Mouse (Mus musculus) hindbrain, embryonic 16.5 days (tissue): ENCODE measurements around the gene Zfp683. TPM values are rescaled to one million over a fixed set of nuclear protein-coding genes. Genes with fewer than 3 reads are reported as not detected.

Source experiments
- ATAC-seq: fragments of 200-750 bp; cut with Nextera tagmentation; 2 replicates; pipeline ENCODE4 v1.8.0; 2017; ENCODE audit warnings: moderate TSS enrichment, moderate library complexity
- H3K27ac ChIP-seq: fragments of 300-500 bp; sonication (generic); 2 replicates; pipeline ENCODE4 v1.5.1; 2014; ENCODE audit warnings: low read depth, mild to moderate bottlenecking, control low read depth, low read length, moderate library complexity
- H3K27me3 ChIP-seq: fragments of 300-500 bp; sonication (generic); replicated peaks from 2 replicates; pipeline ENCODE4 v1.6.1; 2014; ENCODE audit warnings: low read length; ENCODE audit not compliant: control insufficient read depth, insufficient read depth
- H3K36me3 ChIP-seq: fragments of 300-500 bp; sonication (generic); 2 replicates; pipeline ENCODE4 v1.6.1; 2014; ENCODE audit warnings: mild to moderate bottlenecking, low read length, moderate library complexity, mixed read lengths; ENCODE audit not compliant: control insufficient read depth, insufficient read depth
- H3K4me1 ChIP-seq: fragments of 300-500 bp; sonication (generic); 2 replicates; pipeline ENCODE4 v1.6.1; 2014; ENCODE audit warnings: low read depth, low read length; ENCODE audit not compliant: control insufficient read depth, insufficient read depth
- H3K4me2 ChIP-seq: fragments of 300-500 bp; sonication (generic); 2 replicates; pipeline ENCODE4 v1.6.1; 2014; ENCODE audit warnings: mild to moderate bottlenecking, low read length, control low read depth, moderate library complexity
- H3K4me3 ChIP-seq: fragments of 300-500 bp; sonication (generic); 2 replicates; pipeline ENCODE4 v1.5.1; 2014; ENCODE audit warnings: mild to moderate bottlenecking, low read length, control low read depth, moderate library complexity
- H3K9ac ChIP-seq: fragments of 300-500 bp; sonication (generic); 2 replicates; pipeline ENCODE4 v1.6.1; 2014; ENCODE audit warnings: low read depth, mild to moderate bottlenecking, control low read depth, low read length, moderate library complexity
- H3K9me3 ChIP-seq: fragments of 300-500 bp; sonication (generic); 2 replicates; pipeline ENCODE4 v1.6.1; 2014; ENCODE audit warnings: mild to moderate bottlenecking, low read length, moderate library complexity; ENCODE audit not compliant: control insufficient read depth
- WGBS: fragments of 180-500 bp; shearing (Covaris S2); extraction: QIAGEN DNeasy Blood & Tissue Kit; methylation state at CpG from one replicate; pipeline ENCODE4 v1.1.7; 2014; 5-methylcytosine and 5-hydroxymethylcytosine counted together
- polyA plus RNA-seq: library from polyadenylated mRNA; unstranded; fragments of >200 nt; fragmentation: Nextera tagmentation; extraction: Ambion mirVana; gene quantifications from 2 replicates; pipeline ENCODE4 v1.2.1, GENCODE M21; 2015

The Zfp683 gene
- polyA plus RNA-seq, 1 experiment from 2014 or later: not detected

DNA sequence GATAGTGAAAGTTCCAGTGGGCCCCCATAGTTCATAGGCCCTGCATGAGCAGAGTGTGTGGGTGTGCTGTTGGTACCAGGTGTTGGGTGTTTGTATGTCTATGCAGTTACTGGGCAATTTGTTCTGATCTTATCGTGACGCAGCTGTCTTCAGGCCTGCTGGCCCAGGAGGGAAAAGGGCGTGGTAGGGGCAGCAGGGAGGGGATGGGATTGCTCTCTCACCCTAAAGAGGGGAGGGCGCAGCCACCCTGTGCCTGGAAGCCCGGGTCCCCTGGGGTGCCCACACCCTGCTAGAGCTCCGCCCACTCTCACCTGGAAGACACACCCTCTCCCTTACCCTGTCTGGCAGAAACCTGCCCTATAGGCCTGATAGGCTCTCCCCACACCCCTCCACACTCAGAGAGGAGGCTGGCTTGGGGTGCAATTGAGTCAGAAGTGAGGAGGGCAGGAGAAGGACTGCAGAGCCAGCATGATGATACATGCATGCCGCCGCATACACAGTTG, 8.4 kb downstream of the Zfp683 start:
- no peak overlapping the region for H3K27ac ChIP-seq
- no peak overlapping the region for H3K9ac ChIP-seq
- no peak overlapping the region for H3K4me2 ChIP-seq
- H3K36me3 ChIP-seq: no peaks in the 10 kb centered on the region
- WGBS: 54% methylated on average over 8 of the region's 8 CpGs
- H3K4me1 ChIP-seq: no peaks in the 10 kb centered on the region
- no peak for ATAC-seq
- no peaks in the 10 kb centered on the region for H3K9me3 ChIP-seq
- no peak overlapping the region for H3K4me3 ChIP-seq
- peaks cover 8% of the 10 kb centered on the region for H3K27me3 ChIP-seq

DNA sequence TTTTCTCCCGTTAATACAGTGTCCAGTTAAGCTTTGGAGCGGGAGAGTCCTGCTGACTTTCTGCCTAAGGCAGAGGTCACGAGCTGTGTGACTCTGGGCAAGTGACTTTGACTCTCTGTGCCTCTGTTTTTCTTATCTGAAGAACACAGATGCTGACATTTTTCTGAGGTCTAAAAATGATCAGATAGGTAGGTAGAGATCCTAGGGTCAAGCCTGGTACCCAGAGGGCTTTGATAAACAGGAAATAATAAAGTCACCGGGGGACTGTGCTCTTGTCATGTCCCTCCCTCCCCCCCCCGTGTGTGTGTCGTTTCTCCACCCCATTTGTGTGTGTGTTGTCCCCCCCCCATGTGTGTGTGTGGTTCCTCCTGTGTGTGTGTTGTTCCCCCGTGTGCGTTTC, 8.9 kb downstream of the Zfp683 start:
- 77% methylated on average over 8 of the region's 8 CpGs for WGBS
- H3K27me3 ChIP-seq: peaks cover 8% of the 10 kb centered on the region
- no peaks in the 10 kb centered on the region for H3K36me3 ChIP-seq

DNA sequence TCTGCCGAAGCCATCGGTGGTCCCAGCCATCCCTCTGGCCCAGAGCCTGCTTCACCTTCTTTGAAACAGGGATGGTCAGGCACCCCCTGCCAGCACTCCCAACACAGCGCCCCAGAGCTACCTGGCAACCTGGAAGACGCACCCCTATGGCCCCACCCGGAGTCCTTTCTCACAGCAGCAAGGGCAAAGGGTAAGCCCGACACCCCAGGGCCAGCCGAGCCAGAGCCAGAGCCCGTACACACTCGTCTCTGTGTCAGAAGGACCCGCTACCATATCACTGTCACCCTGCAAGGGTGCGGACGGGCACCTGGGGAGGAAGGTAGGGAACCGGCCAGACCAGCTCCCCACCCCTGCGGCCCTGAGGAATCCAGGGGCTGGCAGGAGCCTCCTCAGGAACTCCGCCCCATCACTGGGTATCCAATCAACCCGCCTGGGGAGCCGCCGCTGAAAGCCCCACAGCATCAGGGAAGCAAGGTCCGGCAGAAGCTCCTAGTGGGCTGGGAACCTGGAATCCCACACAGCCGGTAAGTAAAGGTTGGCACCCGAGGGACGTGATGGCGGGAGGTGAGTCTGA, 11.9 kb downstream of the Zfp683 start:
- Histone ChIP-seq H3K27me3 (peaks cover 8% of the 10 kb centered on the region), H3K9ac (no peak overlapping the region; the same call in 1 of the 2 replicates), H3K4me3 (no peak overlapping the region), H3K27ac (no peak overlapping the region), H3K36me3 (no peaks in the 10 kb centered on the region), H3K4me2 (no peak overlapping the region), H3K4me1 (no peaks in the 10 kb centered on the region), H3K9me3 (no peaks in the 10 kb centered on the region)
- no peak for ATAC-seq
- 27% methylated on average over 23 of the region's 23 CpGs for whole genome bisulfite sequencing

More for the DNA sequence above, 8.9 kb downstream of the Zfp683 start:
- no peak overlapping the region for H3K4me3 ChIP-seq
- H3K9ac ChIP-seq: no peak overlapping the region
- H3K4me1 ChIP-seq: no peaks in the 10 kb centered on the region
- H3K27ac ChIP-seq: no peak overlapping the region
- H3K9me3 ChIP-seq: no peaks in the 10 kb centered on the region
- no peak overlapping the region for H3K4me2 ChIP-seq
- ATAC-seq: no peak

DNA sequence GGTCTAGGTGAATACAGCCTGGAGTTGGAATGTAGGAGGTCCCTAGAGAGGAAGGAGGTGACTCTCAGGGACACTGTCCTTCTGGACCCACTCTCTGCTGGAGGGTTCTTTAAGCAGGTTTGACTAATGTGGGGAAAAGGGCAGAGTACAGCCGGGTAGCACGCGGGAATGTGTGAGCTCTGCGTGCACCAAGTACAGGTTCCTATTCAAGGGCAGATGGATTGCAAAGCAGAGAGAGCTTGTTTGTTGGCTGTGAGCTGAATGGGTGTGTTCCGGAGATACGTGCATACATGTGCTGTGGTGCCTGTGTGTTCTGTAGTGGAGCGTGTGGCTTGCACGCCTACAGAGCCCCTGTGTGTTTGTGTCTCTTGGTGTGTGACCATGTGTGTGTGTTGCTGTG, 13.7 kb downstream of the Zfp683 start:
- Histone ChIP-seq H3K36me3 (no peaks in the 10 kb centered on the region), H3K4me2 (no peak overlapping the region), H3K27ac (no peak overlapping the region), H3K9me3 (no peaks in the 10 kb centered on the region), H3K27me3 (peaks cover 8% of the 10 kb centered on the region), H3K4me1 (no peaks in the 10 kb centered on the region), H3K4me3 (no peak overlapping the region), H3K9ac (no peak overlapping the region)
- WGBS: 93% methylated on average over 8 of the region's 8 CpGs
- no peak for ATAC-seq

DNA sequence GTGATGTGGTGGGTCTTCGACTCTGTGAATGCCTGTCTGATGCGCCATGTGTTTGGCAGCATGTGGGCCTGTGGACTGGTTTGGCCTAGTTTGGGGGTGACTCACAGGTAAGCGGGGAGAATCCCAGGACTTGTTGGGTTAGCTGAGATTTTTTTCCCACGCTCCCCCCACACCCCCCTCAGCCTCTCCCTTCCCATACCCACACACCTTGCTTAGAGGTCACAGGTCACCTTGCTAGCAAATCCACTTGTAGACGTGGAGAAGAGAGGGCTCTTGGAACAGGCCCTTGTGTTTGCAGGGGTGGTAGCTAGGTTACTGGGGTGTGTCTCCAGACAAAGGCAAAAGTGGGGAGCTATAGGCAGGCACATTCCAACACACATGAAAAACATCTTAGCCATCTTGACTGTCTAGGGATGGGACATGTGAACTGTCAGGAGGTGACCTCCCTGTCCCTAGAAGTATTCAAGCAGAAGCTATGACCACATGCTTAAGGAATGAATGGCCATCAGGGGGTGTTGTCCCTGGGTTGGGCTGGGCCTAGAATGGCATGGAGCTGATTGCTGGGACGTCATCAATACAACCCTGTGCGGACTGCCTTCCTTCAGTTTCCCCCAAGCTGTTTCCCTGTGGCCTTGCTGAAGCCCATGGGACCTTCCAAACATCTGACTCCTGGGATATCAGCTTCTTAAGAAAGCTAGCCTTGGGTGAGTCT, 14.4 kb downstream of the Zfp683 start:
- no peaks in the 10 kb centered on the region for H3K36me3 ChIP-seq
- H3K4me1 ChIP-seq: no peaks in the 10 kb centered on the region
- H3K4me2 ChIP-seq: no peak overlapping the region
- H3K27ac ChIP-seq: no peak overlapping the region
- no peaks in the 10 kb centered on the region for H3K9me3 ChIP-seq
- no peak overlapping the region for H3K9ac ChIP-seq
- H3K27me3 ChIP-seq: peaks cover 8% of the 10 kb centered on the region
- no peak for ATAC-seq
- no peak overlapping the region for H3K4me3 ChIP-seq
- 90% methylated on average over 7 of the region's 7 CpGs for WGBS

DNA sequence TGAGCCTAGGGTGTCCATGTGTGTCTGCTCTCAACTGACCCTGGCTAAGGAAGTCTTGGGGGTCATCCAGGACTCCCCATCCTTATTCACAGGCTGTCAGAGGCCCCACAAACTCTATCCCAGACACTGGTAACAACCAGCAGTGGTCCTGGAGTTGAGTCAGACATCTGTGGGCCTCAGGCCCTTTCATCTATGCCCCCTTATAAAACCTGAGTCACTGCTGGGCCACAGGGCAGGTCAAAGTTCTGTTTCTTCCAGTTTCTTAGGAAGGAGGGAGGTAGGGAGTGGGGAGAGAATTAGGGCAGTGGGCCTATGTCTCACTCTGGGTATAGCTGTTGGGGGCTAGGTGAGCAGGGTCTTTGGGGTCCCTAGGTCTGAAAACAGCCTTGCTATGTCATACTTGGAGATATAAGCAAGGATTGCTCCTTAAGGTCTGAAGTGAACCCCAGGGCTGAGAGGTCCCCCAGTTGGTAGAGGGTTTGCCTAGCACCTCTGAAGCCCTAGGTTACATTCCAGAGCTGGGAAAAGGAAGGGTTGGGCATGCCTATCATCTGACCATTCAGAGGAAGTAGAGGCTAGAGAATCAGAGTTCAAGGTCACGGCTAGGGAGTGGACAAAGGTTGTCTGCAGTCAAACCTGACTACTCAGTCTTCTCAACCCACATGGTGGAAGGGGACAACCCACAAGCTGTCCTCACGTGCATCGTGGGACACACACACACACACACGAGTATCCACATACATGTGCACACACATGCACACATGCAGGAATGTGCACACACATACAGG, 15.3 kb downstream of the Zfp683 start:
- no peak overlapping the region for H3K4me2 ChIP-seq
- H3K36me3 ChIP-seq: no peaks in the 10 kb centered on the region
- H3K9me3 ChIP-seq: no peaks in the 10 kb centered on the region
- H3K27me3 ChIP-seq: peaks cover 8% of the 10 kb centered on the region
- H3K4me3 ChIP-seq: no peak overlapping the region
- ATAC-seq: no peak
- no peaks in the 10 kb centered on the region for H3K4me1 ChIP-seq
- H3K27ac ChIP-seq: no peak overlapping the region
- H3K9ac ChIP-seq: no peak overlapping the region
- 95% methylated on average over 4 of the region's 4 CpGs for WGBS

DNA sequence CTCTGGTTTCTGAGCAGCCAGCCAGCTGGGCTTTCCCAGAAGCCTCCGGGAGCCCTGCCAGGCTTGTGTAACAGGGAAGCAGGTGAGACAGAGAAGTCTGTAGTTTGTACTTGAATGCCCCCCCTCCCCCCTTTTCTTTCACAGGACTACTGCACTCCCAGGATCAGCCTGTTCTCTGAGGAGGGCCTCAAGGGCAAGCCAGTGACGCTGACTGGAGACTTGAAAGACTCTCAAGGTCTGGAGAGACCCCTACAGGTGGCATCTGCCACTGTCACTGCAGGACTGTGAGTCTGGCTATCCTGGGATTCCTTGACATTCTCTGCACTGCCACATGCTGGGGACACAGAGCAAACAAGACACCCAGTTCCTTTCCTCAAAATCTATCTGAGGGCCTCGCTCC, 25.1 kb downstream of the Zfp683 start:
- H3K4me3 ChIP-seq: no peak overlapping the region
- 21% methylated on average over 3 of the region's 3 CpGs for WGBS
- peak; percentile 66 for ATAC-seq

DNA sequence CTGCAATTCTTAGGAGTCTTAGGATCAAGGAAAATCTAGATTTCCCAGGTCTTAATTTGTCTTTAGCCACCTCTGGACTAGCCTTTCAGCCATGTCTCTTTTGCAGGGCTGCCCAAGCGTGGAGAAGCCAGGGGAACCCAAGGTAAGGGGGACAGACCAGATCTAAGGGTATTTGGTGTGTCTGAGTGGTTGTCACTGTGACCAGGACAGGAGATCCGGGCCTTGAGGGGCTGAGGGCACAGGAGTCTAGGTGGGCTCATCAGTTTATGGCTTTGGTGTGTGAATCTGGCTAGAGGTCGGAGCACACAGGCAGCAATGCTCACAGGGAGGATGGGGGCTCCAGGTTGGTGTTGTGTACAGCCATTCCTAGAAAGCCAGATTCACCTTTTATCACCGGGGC, 27.0 kb downstream of the Zfp683 start:
- Histone ChIP-seq H3K27me3 (peaks cover 4% of the 10 kb centered on the region; the same call in 1 of the 2 replicates), H3K4me1 (peaks cover 12% of the 10 kb centered on the region), H3K9me3 (no peaks in the 10 kb centered on the region), H3K4me2 (no peak overlapping the region), H3K4me3 (no peak overlapping the region), H3K36me3 (no peaks in the 10 kb centered on the region), H3K9ac (no peak overlapping the region), H3K27ac (no peak overlapping the region)
- no peak for ATAC-seq
- 75% methylated on average over 4 of the region's 4 CpGs for WGBS

More for the DNA sequence above, 25.1 kb downstream of the Zfp683 start:
- no peak overlapping the region for H3K27ac ChIP-seq
- H3K4me2 ChIP-seq: no peak overlapping the region
- no peaks in the 10 kb centered on the region for H3K36me3 ChIP-seq
- H3K9me3 ChIP-seq: no peaks in the 10 kb centered on the region
- H3K9ac ChIP-seq: no peak overlapping the region
- peaks cover 12% of the 10 kb centered on the region for H3K4me1 ChIP-seq
- peaks cover 4% of the 10 kb centered on the region; the same call in 1 of the 2 replicates for H3K27me3 ChIP-seq
